In the genomic region with DNA sequence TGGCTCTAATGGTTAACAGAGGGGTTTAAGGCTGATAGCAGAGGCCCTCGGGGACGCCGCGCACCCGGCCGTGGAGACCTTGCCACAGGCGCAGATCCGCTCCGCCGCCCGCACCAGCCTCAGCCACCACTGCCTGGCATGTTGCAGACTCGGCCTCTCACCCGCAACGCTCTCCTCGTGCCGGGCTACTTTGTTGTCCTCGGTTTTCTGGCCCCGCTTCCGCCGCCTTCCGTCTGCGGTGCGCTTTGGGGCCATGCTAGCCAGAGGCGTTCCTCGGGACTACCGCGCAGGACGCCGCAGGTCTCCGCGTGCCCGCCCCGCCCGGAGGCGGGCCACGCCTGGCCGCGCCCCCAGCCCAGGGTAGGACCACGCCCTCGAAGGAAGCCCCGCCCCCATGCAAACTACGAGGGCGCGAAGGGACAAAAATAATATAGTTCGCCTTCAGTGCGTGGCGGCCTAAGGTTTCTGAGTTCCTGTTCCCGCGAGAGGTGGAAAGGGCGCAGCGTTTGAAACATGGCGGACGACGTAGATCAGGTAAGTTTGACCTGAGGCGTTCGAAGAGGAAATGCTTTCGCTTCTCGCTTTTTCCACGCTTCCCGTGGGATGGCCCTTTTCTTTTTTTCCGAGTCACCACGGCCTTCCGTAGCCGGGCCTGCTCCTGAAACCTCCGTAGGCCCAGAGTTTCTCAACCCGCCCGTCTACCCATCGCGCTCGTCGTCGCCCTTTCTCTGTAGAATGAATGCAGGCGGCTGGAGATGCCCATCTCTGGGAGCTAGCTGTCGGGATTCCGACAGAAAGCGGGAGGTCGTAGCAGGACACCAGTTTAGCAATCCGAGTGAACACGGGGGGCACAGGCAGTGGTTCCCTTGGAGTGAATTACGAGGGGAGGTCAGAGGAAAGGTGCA, we compare ENCODE assay signal across 7 mouse cellular contexts. TPM values are rescaled to one million over a fixed set of nuclear protein-coding genes. Genes with fewer than 3 reads are reported as not detected.
DNase-seq lines count a peak whose midpoint lies in the region; ATAC-seq lines count a peak whose summit lies in the region.

A gene (minus strand): TSS at position 344 of the 905 bp plus-strand sequence.
A gene (plus strand): TSS at position 384 of the 905 bp plus-strand sequence.

- intact Hi-C loops in left cerebral cortex, postnatal 36 days (cut with DNase I), result loop anchor here (5.0 kb wide), 2 partner anchors 43 to 172 kb away; a partner anchor contains a TSS

- H3K27ac ChIP-seq in intestine, embryonic 16.5 days (ENCODE audit: low read length), result peak within 1 kb of the TSS; percentile 43
- H3K27ac ChIP-seq in midbrain, embryonic 11.5 days (ENCODE audit: low read depth, low read length), result no peak within 1 kb of the TSS; the same call in 1 of the 2 replicates

- H3K27me3 ChIP-seq in intestine, embryonic 16.5 days (replicated peaks; ENCODE audit: control insufficient read depth, insufficient read depth, low read length), result no peaks in the 10 kb centered on the region
- H3K27me3 ChIP-seq in midbrain, embryonic 11.5 days (ENCODE audit: control insufficient read depth, insufficient read depth, low read length), result no peaks in the 10 kb centered on the region

- H3K9ac ChIP-seq in intestine, embryonic 16.5 days (ENCODE audit: low read depth, low read length), result peak within 1 kb of the TSS; percentile 91
- H3K9ac ChIP-seq in midbrain, embryonic 11.5 days (ENCODE audit: low read length), result peak within 1 kb of the TSS; percentile 94

- peak; percentile 99 for ATAC-seq in intestine, embryonic 16.5 days
- peak; percentile 99 for ATAC-seq in midbrain, embryonic 11.5 days (ENCODE audit: low FRiP score)

- H3K4me3 ChIP-seq in intestine, embryonic 16.5 days (ENCODE audit: low read length), result peak within 1 kb of the TSS; percentile 70
- peak within 1 kb of the TSS; percentile 90 for H3K4me3 ChIP-seq in midbrain, embryonic 11.5 days (ENCODE audit: low read depth, low read length)

- peaks cover 17% of the 10 kb centered on the region for H3K4me1 ChIP-seq in intestine, embryonic 16.5 days (ENCODE audit: control insufficient read depth, insufficient read depth, low read length)
- peaks cover 14% of the 10 kb centered on the region for H3K4me1 ChIP-seq in midbrain, embryonic 11.5 days (ENCODE audit: control insufficient read depth, insufficient read depth, low read length)

- peak; percentile 97 for DNase-seq in adrenal gland, adult 8-10 months
- DNase-seq in embryo, embryonic 9.5 days (ENCODE audit: extremely low spot score), result peak; percentile 99
- peak; percentile 93 to 97 for DNase-seq in gastrocnemius, postnatal 4 days (ENCODE audit: low spot score in 2 of 2)
- peak; percentile 98 to 99 for DNase-seq in left cerebral cortex, postnatal 36 days (ENCODE audit: low spot score in 2 of 2)
- DNase-seq in midbrain, embryonic 11.5 days (ENCODE audit: low spot score, missing footprints), result peak; percentile 100
- peak; percentile 96 for DNase-seq in skeletal muscle tissue, adult 2 months (ENCODE audit: low read depth, low spot score)

- H3K9me3 ChIP-seq in intestine, embryonic 16.5 days (ENCODE audit: control insufficient read depth, low read length), result no peaks in the 10 kb centered on the region
- H3K9me3 ChIP-seq in midbrain, embryonic 11.5 days (ENCODE audit: control insufficient read depth, low read length), result no peaks in the 10 kb centered on the region

- H3K36me3 ChIP-seq in intestine, embryonic 16.5 days (ENCODE audit: control insufficient read depth, insufficient read depth, low read length), result peaks cover 5% of the 10 kb centered on the region; the same call in 1 of the 2 replicates
- H3K36me3 ChIP-seq in midbrain, embryonic 11.5 days (ENCODE audit: control insufficient read depth, insufficient read depth, low read length), result peaks cover 14% of the 10 kb centered on the region

- under 1% methylated on average over 80 of the region's 80 CpGs for WGBS in intestine, embryonic 16.5 days
- WGBS in midbrain, embryonic 11.5 days, result under 1% methylated on average over 80 of the region's 80 CpGs

- H3K4me2 ChIP-seq in intestine, embryonic 16.5 days (ENCODE audit: low read depth, low read length), result peak within 1 kb of the TSS; percentile 78
- H3K4me2 ChIP-seq in midbrain, embryonic 11.5 days, result peak within 1 kb of the TSS; percentile 55

RNA-seq across cellular contexts. Expression of the first gene that starts in this region (rescaled TPM):
- 10 to 100 TPM; 19.6 to 24.0 (median 22.6) TPM for total RNA-seq in adrenal gland, adult 8-10 months (2022)
- 10 to 100 TPM in 1 of 2 experiments, 1 to 10 TPM in 1; 7.8 to 10.7 TPM for total RNA-seq in gastrocnemius, postnatal 4 days (2021)
- 14.9 and 15.7 TPM in 2 replicates for polyA plus RNA-seq in intestine, embryonic 16.5 days (2015; fragmentation: Nextera tagmentation; extraction: Ambion mirVana)
- total RNA-seq in left cerebral cortex, postnatal 36 days (2021), result 10 to 100 TPM; 13.2 to 14.9 TPM
- 21.6 and 23.2 TPM in 2 replicates for polyA plus RNA-seq in midbrain, embryonic 11.5 days (2014; fragmentation: Nextera tagmentation; extraction: Ambion mirVana)

RNA-seq across cellular contexts. Expression of the second gene that starts in this region (rescaled TPM):
- 10 to 100 TPM; 29.6 to 42.9 (median 37.4) TPM for total RNA-seq in adrenal gland, adult 8-10 months (2022)
- total RNA-seq in gastrocnemius, postnatal 4 days (2021), result 10 to 100 TPM; 64.6 to 68.3 TPM
- 215 and 233 TPM in 2 replicates for polyA plus RNA-seq in intestine, embryonic 16.5 days (2015; fragmentation: Nextera tagmentation; extraction: Ambion mirVana)
- 10 to 100 TPM; 35.0 to 41.3 TPM for total RNA-seq in left cerebral cortex, postnatal 36 days (2021)
- polyA plus RNA-seq in midbrain, embryonic 11.5 days (2014; fragmentation: Nextera tagmentation; extraction: Ambion mirVana), result 285 and 305 TPM in 2 replicates
